In genomic region chr2:57122986-57123980, GRCm38 (mm10) we compare ENCODE assay signal across 8 mouse cellular contexts. TPM values are rescaled to one million over a fixed set of nuclear protein-coding genes. Genes with fewer than 3 reads are reported as not detected.
A peak's percentile ranks its signal among the peaks of the same experiment; 100 is the strongest.
DNase-seq lines count a peak whose midpoint lies in the region; ATAC-seq and TF ChIP-seq lines count a peak whose summit lies in the region.

No protein-coding gene starts in this region.

- WGBS in heart, adult 2 months = 1% methylated on average over 64 of the region's 67 CpGs
- under 1% methylated on average over 65 of the region's 67 CpGs for WGBS in lung, embryonic 15.5 days
- under 1% methylated on average over 63 of the region's 67 CpGs for WGBS in neural tube, embryonic 15.5 days

- H3K27ac ChIP-seq in heart, adult 2 months = peak overlapping the region; percentile 99
- peak overlapping the region; percentile 94 for H3K27ac ChIP-seq in lung, embryonic 15.5 days
- peak overlapping the region; percentile 61; the same call in 1 of the 2 replicates for H3K27ac ChIP-seq in neural tube, embryonic 15.5 days (replicated peaks)

- TF ChIP-seq EP300 in heart, adult 2 months (IDR thresholded peaks at IDR 0.05; ENCODE audit: insufficient read depth, low read depth, low read length) = no peak

- H3K9me3 ChIP-seq in lung, embryonic 15.5 days = no peaks in the 10 kb centered on the region
- no peaks in the 10 kb centered on the region for H3K9me3 ChIP-seq in neural tube, embryonic 15.5 days (replicated peaks)

- peak overlapping the region; percentile 74 for H3K4me2 ChIP-seq in lung, embryonic 15.5 days
- peak overlapping the region; percentile 100 for H3K4me2 ChIP-seq in neural tube, embryonic 15.5 days

- peaks cover 5% of the 10 kb centered on the region for H3K4me1 ChIP-seq in heart, adult 2 months (ENCODE audit: control insufficient read depth, insufficient read depth, low read length)
- H3K4me1 ChIP-seq in lung, embryonic 15.5 days = peaks cover 8% of the 10 kb centered on the region
- H3K4me1 ChIP-seq in neural tube, embryonic 15.5 days = peaks cover 4% of the 10 kb centered on the region; the same call in 1 of the 2 replicates

- no peaks in the 10 kb centered on the region for H3K27me3 ChIP-seq in heart, adult 2 months (ENCODE audit: control insufficient read depth, insufficient read depth, low read length)
- H3K27me3 ChIP-seq in lung, embryonic 15.5 days = no peaks in the 10 kb centered on the region
- H3K27me3 ChIP-seq in neural tube, embryonic 15.5 days (replicated peaks) = peaks cover 28% of the 10 kb centered on the region

- no peaks in the 10 kb centered on the region for H3K79me2 ChIP-seq in heart, adult 2 months (replicated peaks; ENCODE audit: control insufficient read depth, insufficient read depth, low read length)

- peaks cover 4% of the 10 kb centered on the region; the same call in 1 of the 2 replicates for H3K36me3 ChIP-seq in heart, adult 2 months (ENCODE audit: control insufficient read depth, insufficient read depth, low read length)
- no peaks in the 10 kb centered on the region for H3K36me3 ChIP-seq in lung, embryonic 15.5 days
- H3K36me3 ChIP-seq in neural tube, embryonic 15.5 days = no peaks in the 10 kb centered on the region

- peak overlapping the region; percentile 96 for H3K9ac ChIP-seq in heart, adult 2 months (ENCODE audit: low read depth, low read length)
- H3K9ac ChIP-seq in lung, embryonic 15.5 days = peak overlapping the region; percentile 92
- peak overlapping the region; percentile 70 for H3K9ac ChIP-seq in neural tube, embryonic 15.5 days (replicated peaks)

- intact Hi-C loops in heart, adult 2 months (cut with DNase I) = loop anchor here (5.0 kb wide), 2 partner anchors 179 to 194 kb away; no protein-coding TSS in a partner anchor

- no peak for TF ChIP-seq CTCF in heart, adult 2 months (IDR thresholded peaks at IDR 0.05)

- TF ChIP-seq POLR2A in heart, adult 2 months (IDR thresholded peaks at IDR 0.05; ENCODE audit: insufficient read depth, low read depth, low read length) = no peak

- peak overlapping the region; percentile 96 for H3K4me3 ChIP-seq in heart, adult 2 months
- peak overlapping the region; percentile 71 for H3K4me3 ChIP-seq in lung, embryonic 15.5 days
- H3K4me3 ChIP-seq in neural tube, embryonic 15.5 days (replicated peaks) = peak overlapping the region; percentile 75

- peak; percentile 40 for ATAC-seq in activated CD4-positive, CD25-positive, alpha-beta regulatory T cell, adult 4 months
- ATAC-seq in lung, embryonic 15.5 days (ENCODE audit: borderline replicate concordance, extremely low read depth, low FRiP score, low TSS enrichment) = peak; percentile 79
- ATAC-seq in neural tube, embryonic 15.5 days (ENCODE audit: low FRiP score) = peak; percentile 83

- peak; percentile 29 for DNase-seq in A20 (ENCODE audit: low read depth, low spot score)
- DNase-seq in embryo, embryonic 9.5 days (ENCODE audit: extremely low spot score) = peak; percentile 78
- DNase-seq in heart, adult 2 months = peak; percentile 81 to 82
- DNase-seq in kidney, adult 11 months = peak; percentile 32
- peak; percentile 74 for DNase-seq in yolk sac, embryonic 10.5 days (ENCODE audit: low spot score)

RNA-seq across cellular contexts. Expression of gene Nr4a2, which starts 0.5 kb away (rescaled TPM):
- polyA plus RNA-seq in activated CD4-positive, CD25-positive, alpha-beta regulatory T cell, adult 4 months (2017; shearing (Covaris generic)) = 1 to 10 TPM; 1.7 to 3.2 TPM
- 1 to 10 TPM; 1.0 to 2.6 TPM for total RNA-seq in heart, adult 2 months (2021)
- 1.1 and 1.5 TPM in 2 replicates for polyA plus RNA-seq in heart, adult 2 months (2012; rRNA removed)
- 4.3 and 5.2 TPM in 2 replicates for polyA plus RNA-seq in lung, embryonic 15.5 days (2015; fragmentation: Nextera tagmentation; extraction: Ambion mirVana)
- 16.8 and 21.0 TPM in 2 replicates for polyA plus RNA-seq in neural tube, embryonic 15.5 days (2015; fragmentation: Nextera tagmentation; extraction: Ambion mirVana)

Comparison
In these comparisons a context has a peak if more than half of its experiments do, and no peak if none do; other contexts are left out.
1. Peak in every context shown above with its lines: DNase-seq, ATAC-seq, H3K4me3 ChIP-seq and H3K27ac ChIP-seq.
2. DNase-seq: peak in every context shown above with its lines; median percentile 82 in heart, adult 2 months; 78 in embryo, embryonic 9.5 days; 74 in yolk sac, embryonic 10.5 days; 32 in kidney, adult 11 months; 29 in A20.